Mouse (Mus musculus) retina, postnatal 7 days (tissue): Measurements from ENCODE around the gene Gnas.
A peak's percentile ranks its signal among the peaks of the same experiment; 100 is the strongest.
"Not testable (repeated sequence)": the region's sequence is repeated elsewhere in the genome, so short reads cannot be mapped to it uniquely, and the experiment has no call there.

Experiments used
- DNase-seq: peaks from one replicate; pipeline ENCODE4 v3.0.0-alpha.2; 2012; ENCODE audit warnings: low read depth, low spot score

Gnas gene

DNA sequence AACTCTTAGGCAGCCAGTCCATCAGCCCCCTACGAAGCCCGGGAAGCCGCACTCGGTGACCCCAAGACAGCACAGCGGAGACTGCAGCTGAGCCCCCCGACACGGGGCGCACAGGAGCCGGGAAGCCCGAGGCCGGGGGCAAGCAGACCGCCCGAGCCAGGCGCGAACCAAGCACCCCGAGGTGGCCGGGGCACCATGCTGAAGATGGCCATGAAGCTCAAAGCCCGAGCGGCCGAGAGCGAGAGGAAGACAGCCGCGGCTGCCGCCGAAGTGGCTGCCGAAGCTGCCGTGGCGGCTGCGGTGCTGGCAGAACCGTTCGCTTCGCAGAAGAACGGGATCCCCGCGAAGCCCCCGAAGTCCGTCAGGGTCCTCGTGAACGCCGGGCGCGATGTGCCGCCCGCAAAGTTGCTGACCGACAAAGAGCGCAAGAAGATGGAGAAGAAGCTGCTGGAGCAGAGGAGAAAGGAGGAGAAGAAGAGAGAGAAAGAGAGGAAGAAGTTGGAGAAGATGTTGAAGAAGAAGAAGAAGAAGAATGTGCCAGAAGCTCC, 44.3 kb downstream of the Gnas start:
- DNase-seq: no peak

GRCm38 (mm10) chr2:174328926-174329662, 45.0 kb downstream of the Gnas start:
- no peak for DNase-seq

DNA sequence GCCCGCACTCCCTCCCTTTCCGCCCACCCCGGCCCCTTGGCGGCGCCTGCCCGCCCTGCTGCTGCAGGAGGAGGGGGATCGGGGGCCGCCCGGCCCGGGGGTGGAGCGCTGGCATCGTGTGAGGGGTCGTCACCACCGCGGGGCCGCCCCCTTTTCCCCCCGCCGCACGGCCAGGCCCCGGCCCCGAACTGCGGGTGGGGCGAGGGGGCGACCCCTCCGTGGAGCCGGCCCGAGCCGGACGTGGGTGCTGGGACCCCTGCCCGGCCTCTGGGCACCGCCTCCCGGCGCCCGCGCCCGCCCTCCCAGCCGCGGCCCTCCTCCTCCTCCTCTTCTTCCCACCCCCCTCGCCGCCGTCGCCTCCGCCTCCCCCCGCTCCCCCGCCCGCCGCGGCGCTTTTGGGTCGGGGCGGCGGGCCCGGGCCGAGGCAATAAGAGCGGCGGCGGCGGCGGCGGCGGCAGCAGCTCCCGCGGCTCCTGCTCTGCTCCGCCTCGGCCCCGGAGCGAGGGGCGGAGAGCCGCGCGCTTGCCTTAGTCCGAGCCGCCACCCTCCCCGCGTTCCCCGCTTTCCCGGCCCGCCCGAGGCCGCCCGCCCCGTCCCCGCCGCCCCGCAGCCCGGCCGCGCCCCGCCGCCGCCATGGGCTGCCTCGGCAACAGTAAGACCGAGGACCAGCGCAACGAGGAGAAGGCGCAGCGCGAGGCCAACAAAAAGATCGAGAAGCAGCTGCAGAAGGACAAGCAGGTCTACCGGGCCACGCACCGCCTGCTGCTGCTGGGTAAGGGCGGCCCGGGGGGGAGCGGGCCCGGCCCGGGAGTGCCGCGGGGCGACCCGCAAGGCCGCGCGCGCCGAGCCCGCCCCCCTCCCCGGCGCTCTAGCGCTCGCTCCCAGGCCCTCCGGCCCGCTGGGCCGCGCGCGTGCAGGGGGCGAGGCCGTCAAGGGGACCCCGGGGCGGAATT, 45.8 kb downstream of the Gnas start:
- peak; percentile 52 for DNase-seq

- DNase-seq: peak; percentile 58
Observed at GRCm38 (mm10) chr2:174330616-174331191, 46.6 kb downstream of the Gnas start.

DNA sequence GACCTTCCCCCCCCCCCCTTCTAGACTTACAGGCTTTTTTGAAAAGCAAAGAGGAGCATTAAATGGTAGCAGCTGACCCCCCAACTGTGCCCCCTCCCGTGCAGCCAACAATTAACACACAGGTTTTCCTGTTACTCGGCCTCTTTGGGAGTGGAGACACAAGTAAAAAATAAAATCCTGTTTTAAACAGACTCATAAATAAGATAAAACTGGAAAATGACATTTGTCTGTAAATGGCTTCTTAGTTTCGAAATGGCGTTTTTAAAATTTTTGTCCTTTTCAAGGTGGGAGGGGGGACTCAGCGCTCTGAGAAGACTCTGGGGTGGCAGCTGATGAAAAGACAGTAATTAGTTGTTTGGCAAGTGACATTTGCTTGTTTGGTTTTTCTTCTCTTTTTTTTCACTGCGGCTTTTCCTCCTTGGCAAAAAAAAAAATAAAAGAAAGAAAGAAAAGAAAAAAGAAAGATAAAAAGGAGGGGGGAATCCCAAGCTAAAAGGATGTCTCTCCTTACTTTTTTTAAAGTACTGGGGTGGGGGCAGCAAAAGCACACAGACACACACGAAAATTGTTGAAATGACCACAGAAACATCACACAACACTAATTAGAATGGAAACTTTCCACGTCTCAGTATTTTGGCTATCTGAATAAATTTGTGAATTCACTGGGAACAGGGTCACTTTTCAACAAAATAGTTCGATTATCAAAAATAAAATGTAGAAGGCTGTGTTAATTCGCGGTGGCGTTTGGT, 47.3 kb downstream of the Gnas start:
- DNase-seq: no peak

DNA sequence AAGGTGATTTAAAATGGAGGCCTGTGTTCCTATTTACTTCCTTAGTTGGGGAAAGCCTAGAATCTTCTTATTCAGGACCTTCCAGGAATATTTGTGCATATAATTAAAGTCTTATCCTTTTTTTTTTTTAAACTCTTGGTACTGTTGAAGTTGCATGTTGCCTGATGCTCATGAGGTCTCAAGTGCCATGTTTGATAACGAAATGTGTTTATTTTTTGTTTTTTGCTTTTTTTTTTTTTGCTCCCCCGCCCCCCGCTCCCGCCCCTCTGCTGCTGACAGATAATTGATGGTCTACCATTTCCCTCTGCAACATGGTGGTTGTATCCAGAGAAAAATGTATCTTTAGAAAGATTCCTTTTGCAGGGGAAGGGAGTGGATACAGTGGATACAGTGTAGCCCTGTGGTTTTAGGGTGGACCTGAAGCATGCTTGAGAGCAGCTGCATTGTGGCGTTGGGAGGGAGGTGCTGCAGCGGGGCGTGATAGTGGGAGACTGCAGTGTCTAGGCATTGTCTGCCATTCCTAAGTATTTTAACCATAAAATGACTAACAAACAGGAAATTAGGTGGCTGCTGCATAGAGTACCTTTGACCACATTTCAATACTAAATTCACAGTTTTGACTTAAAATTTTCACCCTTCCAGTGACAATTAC, 49.2 kb downstream of the Gnas start:
- DNase-seq: no peak

DNA sequence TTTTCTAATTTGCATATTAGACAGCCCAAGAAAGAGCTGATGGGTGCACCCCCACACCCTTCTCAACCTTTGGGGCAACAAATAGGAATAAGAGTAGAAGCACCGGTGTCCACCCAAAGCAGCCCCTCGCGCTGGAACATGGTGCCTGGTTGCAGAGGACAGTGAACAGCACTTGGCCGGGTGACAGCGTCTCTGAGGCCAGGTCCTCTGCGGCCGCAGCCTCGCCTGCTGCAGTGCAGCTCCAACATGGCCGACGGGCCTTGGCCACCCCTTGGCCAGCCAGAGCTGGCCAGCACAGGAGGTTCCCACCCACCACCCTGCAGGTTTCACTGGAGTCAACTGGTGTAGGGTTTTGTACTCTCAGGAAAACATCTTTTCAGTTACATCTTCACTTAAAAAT, 50.3 kb downstream of the Gnas start:
- no peak for DNase-seq

- no peak for DNase-seq
Observed at GRCm38 (mm10) chr2:174337275-174337674, 53.2 kb downstream of the Gnas start.

DNA sequence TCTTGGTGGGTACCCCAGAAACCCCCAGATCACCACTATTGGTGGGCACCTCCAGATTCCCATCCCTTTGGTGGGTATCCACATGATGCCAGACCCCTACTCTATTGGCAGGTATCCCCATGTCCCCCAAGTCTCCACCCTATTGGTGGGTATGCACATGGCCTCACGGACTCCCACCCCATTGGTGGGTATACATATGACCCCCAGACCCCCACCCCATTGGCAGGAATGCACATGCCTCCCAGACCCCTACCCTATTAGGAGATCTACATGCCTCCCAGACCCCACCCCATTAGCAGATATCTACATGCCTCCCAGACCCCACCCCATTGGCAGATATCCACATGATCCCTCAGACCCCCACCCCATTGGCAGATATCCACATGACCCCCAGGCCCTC, 55.6 kb downstream of the Gnas start:
- DNase-seq: no peak

DNA sequence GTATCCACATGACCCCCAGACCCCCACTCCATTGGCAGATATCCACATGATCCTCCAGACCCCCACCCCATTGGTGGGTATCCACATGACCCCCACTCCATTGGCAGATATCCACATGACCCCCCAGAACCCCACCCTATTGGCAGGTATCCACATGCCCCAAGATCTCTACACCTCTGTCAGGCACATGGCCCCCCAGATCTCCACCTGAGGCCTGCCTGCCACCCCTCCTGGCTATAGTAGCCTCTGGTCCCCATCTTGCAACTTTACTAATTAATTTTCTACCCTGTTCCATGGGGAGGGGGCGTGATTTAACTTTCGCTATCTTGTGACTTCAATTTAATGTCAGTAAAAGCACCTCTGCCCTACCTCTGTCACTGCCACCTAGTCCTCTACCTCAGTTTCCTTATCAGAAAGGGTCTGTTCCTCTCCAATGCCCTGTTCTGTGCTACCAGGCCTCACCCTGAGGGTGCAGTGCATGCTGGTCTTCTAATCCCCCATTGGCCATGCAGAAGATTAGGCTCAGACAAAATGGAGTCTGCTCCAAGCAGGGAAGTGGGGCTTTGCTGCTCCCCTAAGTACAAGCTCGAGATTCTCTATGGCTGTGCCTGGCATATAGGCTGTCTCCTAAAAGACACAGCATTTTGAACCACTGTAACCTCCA, 56.2 kb downstream of the Gnas start:
- no peak for DNase-seq

DNA sequence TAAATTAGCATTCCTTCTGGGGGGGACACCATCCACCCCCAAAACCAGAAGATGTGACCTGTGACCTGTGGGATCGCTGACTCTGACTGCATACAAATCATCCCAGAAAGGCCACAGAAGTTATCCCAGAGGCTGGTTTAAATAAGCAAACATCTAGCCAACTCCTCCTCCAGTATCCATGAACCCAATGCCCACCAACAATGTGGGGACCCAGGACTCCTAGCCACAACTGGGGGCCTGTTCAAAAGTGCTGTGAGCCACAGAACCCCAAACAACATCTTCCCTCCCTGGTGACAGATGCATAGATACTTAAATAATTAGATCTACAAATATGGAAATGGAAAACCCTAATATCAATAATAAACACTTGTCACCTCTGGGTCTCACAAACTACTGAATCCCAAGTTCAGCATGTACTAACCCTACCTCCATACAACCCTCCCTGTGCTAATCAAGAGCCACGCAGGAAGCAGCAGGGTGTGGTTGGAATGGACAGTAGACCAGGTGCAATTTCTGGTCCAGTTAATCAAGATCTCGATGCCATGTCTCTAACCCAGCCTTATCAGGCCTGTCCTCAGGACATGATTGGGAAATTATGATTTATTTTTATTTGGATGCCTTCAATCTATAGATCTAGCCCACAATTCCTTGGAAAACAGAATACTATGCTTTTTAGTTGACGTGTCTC, 56.9 kb downstream of the Gnas start:
- no peak for DNase-seq

DNA sequence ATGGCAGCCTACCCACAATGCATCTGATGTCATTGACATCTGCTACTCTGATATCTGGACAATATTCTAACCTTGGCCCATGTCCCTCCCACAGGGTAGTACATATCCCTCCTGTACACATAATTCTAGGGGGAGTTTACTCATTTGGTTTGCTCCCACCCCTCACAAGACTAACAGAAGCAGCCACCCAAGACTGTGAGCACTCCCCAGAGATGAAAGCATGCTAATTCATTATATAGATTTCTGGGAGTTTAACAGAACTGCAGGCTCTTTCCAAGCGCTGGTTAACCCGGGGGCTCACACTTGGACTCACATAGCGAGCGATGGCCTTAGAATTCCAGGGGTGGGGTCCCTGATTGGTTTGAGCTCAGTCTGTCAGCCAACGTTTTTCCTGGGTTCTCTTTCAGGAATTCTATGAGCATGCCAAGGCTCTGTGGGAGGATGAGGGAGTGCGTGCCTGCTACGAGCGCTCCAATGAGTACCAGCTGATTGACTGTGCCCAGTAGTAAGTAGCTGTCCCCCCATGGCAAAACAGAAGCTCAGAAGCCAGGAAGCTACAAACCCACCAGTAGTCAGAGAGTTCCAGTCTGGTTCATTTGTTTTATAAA, 58.8 kb downstream of the Gnas start:
- no peak for DNase-seq

DNA sequence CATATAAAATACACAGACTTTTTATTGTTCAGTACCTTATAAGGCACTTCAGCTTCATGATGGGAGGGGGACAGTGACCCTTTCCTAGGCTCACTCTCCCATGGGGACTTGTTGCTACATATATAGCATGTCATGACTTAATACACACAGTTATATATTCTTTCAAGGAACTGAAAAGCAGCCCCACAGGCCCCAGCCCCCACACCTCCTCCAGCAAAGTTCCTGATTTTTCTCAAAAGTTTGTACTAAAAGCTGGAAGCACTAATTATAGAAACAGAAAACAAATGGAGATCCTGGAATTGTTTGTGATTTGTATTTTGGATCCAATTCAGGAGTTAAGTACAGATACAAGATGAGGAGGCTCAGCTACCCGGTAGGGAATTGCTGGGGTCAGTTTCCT, 59.4 kb downstream of the Gnas start:
- DNase-seq: no peak

- DNase-seq: no peak
Observed at GRCm38 (mm10) chr2:174344003-174344655, 60.0 kb downstream of the Gnas start.

DNA sequence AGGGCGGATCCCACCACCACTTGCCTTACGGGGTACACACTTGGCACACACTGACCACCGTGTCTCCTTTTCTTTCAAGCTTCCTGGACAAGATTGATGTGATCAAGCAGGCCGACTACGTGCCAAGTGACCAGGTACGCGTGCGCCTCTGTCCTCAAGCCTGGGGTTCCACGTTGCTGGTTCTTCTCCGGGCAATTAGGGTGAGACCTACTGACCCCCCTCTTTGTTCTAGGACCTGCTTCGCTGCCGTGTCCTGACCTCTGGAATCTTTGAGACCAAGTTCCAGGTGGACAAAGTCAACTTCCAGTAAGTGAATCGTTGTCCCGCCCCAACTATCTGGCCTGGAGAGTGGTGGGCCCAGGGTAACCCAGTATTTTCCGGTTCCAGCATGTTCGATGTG, 60.9 kb downstream of the Gnas start:
- no peak for DNase-seq

DNA sequence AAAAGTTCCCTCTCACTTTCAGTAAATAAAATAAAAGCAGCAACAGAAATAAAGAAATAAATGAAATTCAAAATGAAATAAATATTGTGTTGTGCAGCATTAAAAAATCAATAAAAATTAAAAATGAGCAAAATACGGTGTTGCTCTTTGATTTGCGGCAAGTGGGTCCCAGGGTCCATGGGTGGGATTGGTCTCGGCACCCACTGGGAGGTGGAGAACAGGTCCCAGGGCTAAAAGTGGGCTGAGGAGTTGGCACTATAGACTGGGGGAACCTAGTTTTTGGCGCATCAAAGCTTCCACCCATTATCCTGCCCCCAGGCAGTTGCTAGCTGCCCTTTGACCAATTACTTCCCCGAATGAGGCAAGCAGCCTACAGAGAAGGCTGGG, 62.5 kb downstream of the Gnas start, which contains the start of gene Gm20721:
TSS of gene Gm20721 (minus strand) at position 101 of the 387 bp plus-strand sequence.
- DNase-seq: no peak

DNA sequence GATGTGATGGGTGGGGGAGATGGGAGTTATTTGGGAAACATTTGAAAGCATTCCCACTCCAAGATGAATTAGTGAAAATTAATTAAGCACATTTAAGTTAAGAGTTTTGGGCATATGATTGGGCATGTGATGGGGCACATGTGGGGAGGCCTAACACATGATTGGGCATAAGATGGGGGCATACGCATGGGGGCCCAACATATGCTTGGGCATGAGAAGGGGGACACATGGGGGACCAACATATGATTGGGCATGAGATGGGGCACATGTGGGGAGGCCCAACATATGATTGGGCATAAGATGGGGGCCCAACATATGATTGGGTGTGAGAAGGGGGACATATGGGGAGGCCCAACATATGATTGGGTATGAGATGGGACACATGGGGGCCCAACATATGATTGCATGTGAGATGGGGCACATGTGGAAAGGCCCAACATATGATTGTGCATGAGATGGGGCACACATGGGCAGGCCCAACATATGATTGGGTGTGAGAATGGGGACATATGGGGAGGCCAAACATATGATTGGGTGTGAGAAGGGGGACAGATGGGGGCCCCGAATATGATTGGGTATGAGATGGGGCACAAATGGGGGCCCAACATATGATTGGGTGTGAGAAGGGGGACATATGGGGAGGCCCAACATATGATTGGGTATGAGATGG, 63.0 kb downstream of the Gnas start:
- DNase-seq: not testable (repeated sequence)

DNA sequence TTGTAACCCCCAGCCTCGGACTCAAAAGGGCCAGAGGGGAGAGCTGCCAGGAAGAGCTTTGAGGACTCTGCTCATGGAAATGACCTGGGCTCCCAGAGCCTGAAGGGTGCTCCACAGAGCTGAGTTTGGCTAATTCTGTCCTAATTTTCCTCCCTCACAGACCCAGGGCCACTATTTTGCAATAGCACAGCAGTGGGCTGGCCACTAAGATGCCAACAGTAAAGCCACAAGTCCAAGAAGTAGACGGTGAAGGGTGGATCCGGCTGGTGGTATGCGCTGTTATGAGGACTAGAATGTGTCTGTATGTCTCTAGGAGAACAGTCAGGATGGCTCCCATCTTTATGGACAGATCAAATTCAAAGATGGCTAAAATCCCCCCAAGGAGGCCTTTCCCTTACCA, 74.4 kb downstream of the Gnas start:
- DNase-seq: no peak
